Mouse (Mus musculus): Measurements from ENCODE around the gene Snrnp70. TPM values are rescaled to one million over a fixed set of nuclear protein-coding genes. Genes with fewer than 3 reads are reported as not detected.

The Snrnp70 gene
- total and polyA plus RNA-seq, 3 experiments, result 182 to 457 (median 197) TPM

DNA sequence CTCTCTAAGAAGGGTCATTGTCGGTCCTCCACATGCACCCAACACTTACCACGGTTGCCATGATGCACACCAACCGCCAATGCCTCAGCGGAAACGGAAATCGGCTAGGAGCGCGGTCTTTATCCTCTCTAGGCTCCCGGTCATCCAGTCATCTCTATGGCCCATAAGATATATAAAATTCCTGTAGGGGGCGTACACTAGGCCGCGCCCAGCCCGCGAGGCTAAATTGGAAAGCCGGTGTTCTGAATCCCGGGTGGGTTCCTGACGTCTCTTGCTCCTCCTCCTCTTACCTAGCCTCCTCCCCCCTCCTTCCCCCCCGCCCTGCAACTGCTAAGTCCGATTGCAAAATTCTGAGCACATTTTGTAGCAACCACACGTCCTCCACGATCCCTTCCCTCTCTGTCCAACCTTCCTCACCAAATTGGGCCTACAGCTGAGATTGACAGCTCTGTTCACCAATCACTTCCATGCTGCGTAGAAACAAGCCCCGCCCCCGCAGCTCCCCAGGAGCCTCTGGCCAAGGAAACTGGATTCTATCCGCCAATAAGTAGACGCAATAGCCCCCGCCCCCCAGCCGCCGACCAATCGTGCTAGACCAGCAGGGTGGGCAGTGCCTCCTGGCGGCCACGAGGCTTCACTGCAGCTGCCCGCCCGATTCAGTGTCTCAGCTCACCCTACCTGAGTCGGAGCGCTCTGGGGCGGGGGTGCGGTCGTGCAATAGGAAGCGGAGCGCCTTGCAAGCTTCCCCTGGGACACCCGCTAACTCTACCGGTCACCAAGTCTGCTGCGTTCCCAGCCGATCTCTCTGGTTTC, 38.9 kb upstream of the Snrnp70 start, which contains the start of gene Gys1 (continued):
- TF ChIP-seq ELF1 (IDR thresholded peaks at IDR 0.05; ENCODE audit: low read depth, low read length), result peak; percentile 71
- no peak for TF ChIP-seq EP300 (IDR thresholded peaks at IDR 0.05; ENCODE audit: low read length)
- TF ChIP-seq E2F4 (IDR thresholded peaks at IDR 0.05; ENCODE audit: insufficient replicate concordance, low read depth, low read length), result no peak; the same call in 1 of the 2 replicates
- TF ChIP-seq ZNF384 (IDR thresholded peaks at IDR 0.05; ENCODE audit: low read depth, low read length), result 0 out of 2 replicates have a peak, but pooled peaks have one; percentile 15
- peak; percentile 5; the same call in 1 of the 2 replicates for TF ChIP-seq BHLHE40 (IDR thresholded peaks at IDR 0.05; ENCODE audit: low read depth, low read length)
- 0 out of 2 replicates have a peak, but pooled peaks have one; percentile 17 for TF ChIP-seq ETS1 (conservative IDR thresholded peaks at IDR 0.05; ENCODE audit: low read depth, low read length)
- no peak for TF ChIP-seq CHD1 (IDR thresholded peaks at IDR 0.05; ENCODE audit: low read depth, low read length)
- peak; percentile 98 for TF ChIP-seq SIN3A (IDR thresholded peaks at IDR 0.05; ENCODE audit: low read length)
- peak; percentile 82 for TF ChIP-seq TCF12 (IDR thresholded peaks at IDR 0.05; ENCODE audit: low read depth, low read length)
- peak; percentile 51; the same call in 1 of the 2 replicates for TF ChIP-seq UBTF (IDR thresholded peaks at IDR 0.05; ENCODE audit: low read depth, low read length)

DNA sequence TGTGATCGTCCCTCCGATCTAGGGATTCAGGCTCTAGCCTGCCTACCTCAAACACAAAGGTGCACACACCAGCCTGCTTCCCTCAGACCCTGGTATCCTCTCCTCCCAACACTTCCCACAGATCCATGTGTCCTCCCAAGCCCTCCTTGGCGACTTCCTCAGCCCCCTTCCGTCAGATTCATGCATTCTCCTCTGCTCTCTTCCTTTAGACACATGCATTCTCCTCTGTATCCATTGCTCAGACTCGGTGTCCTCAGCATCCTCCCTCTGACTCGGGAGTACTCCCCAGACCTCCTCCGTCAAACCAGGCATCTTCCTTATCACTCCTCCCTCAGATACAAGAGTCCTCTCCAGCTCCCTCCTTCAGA, 38.3 kb upstream of the Snrnp70 start:
- H3K4me1 ChIP-seq (ENCODE audit: control insufficient read depth in 1 of 2, insufficient read depth in 2 of 2), result peaks cover 10 to 62% of the 10 kb centered on the region in 2 experiments; a peak in 3 of 4 replicates
- no peak for DNase-seq (ENCODE audit: extremely low read depth)
- H3K27ac ChIP-seq (ENCODE audit: insufficient read depth, low read depth), result peak overlapping the region; percentile 58
- peaks cover 33 to 58% of the 10 kb centered on the region in 2 experiments for H3K36me3 ChIP-seq (replicated peaks in 1 of 2; ENCODE audit: control insufficient read depth in 1 of 2, insufficient read depth in 1 of 2, low read length in 1 of 2)
- in situ Hi-C loops (cut with MboI; ENCODE audit: low pct_ligation_motif_present, low pct_unique_long_range_greater_than_20kb, low sequenced_read_pairs), result no loop called here
- H3K9me3 ChIP-seq (replicated peaks; ENCODE audit: low read length), result no peaks in the 10 kb centered on the region
- peak overlapping the region; percentile 97 for H3K9ac ChIP-seq (ENCODE audit: insufficient read depth, low read depth)
- no peaks in the 10 kb centered on the region for H3K27me3 ChIP-seq (replicated peaks)
- no peak for TF ChIP-seq JUND (conservative IDR thresholded peaks at IDR 0.05; ENCODE audit: low read depth, low read length)
- TF ChIP-seq CHD1 (IDR thresholded peaks at IDR 0.05; ENCODE audit: low read depth, low read length), result 0 out of 2 replicates have a peak, but pooled peaks have one; percentile 11
- TF ChIP-seq ETS1 (conservative IDR thresholded peaks at IDR 0.05; ENCODE audit: low read depth, low read length), result no peak
- H3K79me2 ChIP-seq (replicated peaks; ENCODE audit: control insufficient read depth, extremely low read depth, insufficient read depth, poor library complexity, severe bottlenecking), result peaks cover 36% of the 10 kb centered on the region
- dilution Hi-C loops (cut with MboI; ENCODE audit: extremely low pct_ligation_motif_present, extremely low pct_unique_long_range_greater_than_20kb, low sequenced_read_pairs), result no loop called here
- H3K4me2 ChIP-seq (ENCODE audit: insufficient read depth, low read depth, poor library complexity, severe bottlenecking), result peak overlapping the region; percentile 80
- peak overlapping the region; percentile 87 to 100 (median 95) for H3K4me3 ChIP-seq (replicated peaks in 1 of 3; ENCODE audit: low read depth in 2 of 3, low read length in 2 of 3, poor library complexity in 1 of 3)

DNA sequence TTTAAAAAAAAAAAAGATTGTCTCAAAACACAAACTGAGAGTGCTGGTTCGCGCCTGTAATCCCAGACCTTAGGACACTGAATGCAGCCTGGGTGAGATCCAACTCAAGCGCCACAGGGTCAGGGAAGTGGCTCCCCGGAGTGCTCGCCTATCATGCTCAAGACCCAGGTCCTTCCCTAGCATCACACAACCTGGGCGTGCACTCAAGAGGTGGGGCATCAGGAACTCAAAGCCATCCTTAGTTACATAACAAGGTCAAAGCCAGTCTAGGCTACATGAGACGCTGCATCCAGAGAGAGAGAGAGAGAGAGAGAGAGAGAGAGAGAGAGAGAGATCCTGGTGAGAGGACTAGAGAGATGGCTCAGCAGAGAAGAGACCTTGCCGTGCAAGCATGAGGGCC, 31.0 kb upstream of the Snrnp70 start:
- H3K9ac ChIP-seq (ENCODE audit: insufficient read depth, low read depth), result no peak overlapping the region
- H3K4me1 ChIP-seq (ENCODE audit: control insufficient read depth in 1 of 2, insufficient read depth in 2 of 2), result peaks cover 7 to 13% of the 10 kb centered on the region in 2 experiments; a peak in 2 of 4 replicates
- no peak for TF ChIP-seq PAX5 (IDR thresholded peaks at IDR 0.05; ENCODE audit: low read length)
- no peak for TF ChIP-seq MEF2A (IDR thresholded peaks at IDR 0.05; ENCODE audit: borderline replicate concordance, low read depth, low read length)
- no peak for TF ChIP-seq JUN (IDR thresholded peaks at IDR 0.05; ENCODE audit: insufficient read depth, low read depth, low read length)
- TF ChIP-seq MAX (IDR thresholded peaks at IDR 0.05; ENCODE audit: low read length), result no peak
- TF ChIP-seq KAT2A (IDR thresholded peaks at IDR 0.05; ENCODE audit: insufficient replicate concordance, low read length), result no peak
- no peak for TF ChIP-seq ETS1 (conservative IDR thresholded peaks at IDR 0.05; ENCODE audit: low read depth, low read length)
- no peak for TF ChIP-seq ZMIZ1 (IDR thresholded peaks at IDR 0.05; ENCODE audit: low read depth, low read length)
- no peak for TF ChIP-seq ZKSCAN1 (IDR thresholded peaks at IDR 0.05; ENCODE audit: borderline replicate concordance, low read depth, low read length)
- TF ChIP-seq CHD1 (IDR thresholded peaks at IDR 0.05; ENCODE audit: low read depth, low read length), result no peak
- no peak for TF ChIP-seq E2F4 (IDR thresholded peaks at IDR 0.05; ENCODE audit: insufficient replicate concordance, low read depth, low read length)
- TF ChIP-seq ELF1 (IDR thresholded peaks at IDR 0.05; ENCODE audit: low read depth, low read length), result no peak
- no peak for TF ChIP-seq UBTF (IDR thresholded peaks at IDR 0.05; ENCODE audit: low read depth, low read length)
- no peak for TF ChIP-seq ZNF384 (IDR thresholded peaks at IDR 0.05; ENCODE audit: low read depth, low read length)
- TF ChIP-seq USF2 (conservative IDR thresholded peaks at IDR 0.05; ENCODE audit: low read depth, low read length), result no peak
- TF ChIP-seq GABPA (IDR thresholded peaks at IDR 0.05; ENCODE audit: insufficient replicate concordance, low read depth, low read length), result no peak
- DNase-seq (ENCODE audit: extremely low read depth), result no peak
- peaks cover 87 to 98% of the 10 kb centered on the region in 2 experiments for H3K36me3 ChIP-seq (replicated peaks in 1 of 2; ENCODE audit: control insufficient read depth in 1 of 2, insufficient read depth in 1 of 2, low read length in 1 of 2)
- dilution Hi-C loops (cut with MboI; ENCODE audit: extremely low pct_ligation_motif_present, extremely low pct_unique_long_range_greater_than_20kb, low sequenced_read_pairs), result no loop called here
- H3K27ac ChIP-seq (ENCODE audit: insufficient read depth, low read depth), result no peak overlapping the region
- peaks cover 18% of the 10 kb centered on the region for H3K79me2 ChIP-seq (replicated peaks; ENCODE audit: control insufficient read depth, extremely low read depth, insufficient read depth, poor library complexity, severe bottlenecking)
- H3K27me3 ChIP-seq (replicated peaks), result no peaks in the 10 kb centered on the region
- in situ Hi-C loops (cut with MboI; ENCODE audit: low pct_ligation_motif_present, low pct_unique_long_range_greater_than_20kb, low sequenced_read_pairs), result no loop called here
- no peak overlapping the region for H3K4me2 ChIP-seq (ENCODE audit: insufficient read depth, low read depth, poor library complexity, severe bottlenecking)
- H3K4me3 ChIP-seq (replicated peaks in 1 of 3; ENCODE audit: low read depth in 2 of 3, low read length in 2 of 3, poor library complexity in 1 of 3), result no peak overlapping the region
- H3K9me3 ChIP-seq (replicated peaks; ENCODE audit: low read length), result no peaks in the 10 kb centered on the region
